Mouse (Mus musculus) layer of hippocampus, adult 6 months (tissue): ENCODE data around the gene Olfr986. TPM values are rescaled to one million over a fixed set of nuclear protein-coding genes. Genes with fewer than 3 reads are reported as not detected.

Source experiments
- long read RNA-seq, 2 experiments: library from polyadenylated mRNA; unstranded; transcript quantifications; one replicate each; pipeline ENCODE4 v2.0.0; 2019 to 2020
- polyA plus RNA-seq: library from polyadenylated mRNA; unstranded; fragments of <200 nt; fragmentation: Nextera tagmentation; gene quantifications from 2 replicates; pipeline ENCODE4 v1.2.3, GENCODE M21; 2021

Gene Olfr986
- polyA plus RNA-seq, result not detected in 2 replicates
- long read RNA-seq, experiment 1, result 0 reads
- long read RNA-seq, experiment 2, result 0 reads

DNA sequence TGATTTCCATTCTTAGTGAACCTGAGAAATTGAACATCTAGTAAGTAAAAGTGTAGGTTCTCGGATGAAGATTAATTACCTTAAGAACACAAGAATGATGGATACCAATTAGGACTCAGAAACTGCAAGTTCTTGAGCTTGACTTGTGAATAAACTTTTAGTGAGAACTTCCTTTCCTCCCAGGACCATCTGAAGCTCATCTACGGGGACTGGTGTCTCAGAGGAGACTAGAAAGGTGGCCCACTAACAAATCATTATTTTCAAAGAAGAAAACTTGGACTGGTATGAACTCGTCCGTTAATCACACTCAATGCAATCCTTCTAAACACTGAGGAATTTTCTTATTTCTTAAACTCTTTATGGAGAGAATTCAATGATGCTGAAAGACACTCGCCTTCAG lies at the start of gene Olfr986:
TSS of gene Olfr986 (plus strand) at position 301 of the 400 bp plus-strand sequence.

DNA sequence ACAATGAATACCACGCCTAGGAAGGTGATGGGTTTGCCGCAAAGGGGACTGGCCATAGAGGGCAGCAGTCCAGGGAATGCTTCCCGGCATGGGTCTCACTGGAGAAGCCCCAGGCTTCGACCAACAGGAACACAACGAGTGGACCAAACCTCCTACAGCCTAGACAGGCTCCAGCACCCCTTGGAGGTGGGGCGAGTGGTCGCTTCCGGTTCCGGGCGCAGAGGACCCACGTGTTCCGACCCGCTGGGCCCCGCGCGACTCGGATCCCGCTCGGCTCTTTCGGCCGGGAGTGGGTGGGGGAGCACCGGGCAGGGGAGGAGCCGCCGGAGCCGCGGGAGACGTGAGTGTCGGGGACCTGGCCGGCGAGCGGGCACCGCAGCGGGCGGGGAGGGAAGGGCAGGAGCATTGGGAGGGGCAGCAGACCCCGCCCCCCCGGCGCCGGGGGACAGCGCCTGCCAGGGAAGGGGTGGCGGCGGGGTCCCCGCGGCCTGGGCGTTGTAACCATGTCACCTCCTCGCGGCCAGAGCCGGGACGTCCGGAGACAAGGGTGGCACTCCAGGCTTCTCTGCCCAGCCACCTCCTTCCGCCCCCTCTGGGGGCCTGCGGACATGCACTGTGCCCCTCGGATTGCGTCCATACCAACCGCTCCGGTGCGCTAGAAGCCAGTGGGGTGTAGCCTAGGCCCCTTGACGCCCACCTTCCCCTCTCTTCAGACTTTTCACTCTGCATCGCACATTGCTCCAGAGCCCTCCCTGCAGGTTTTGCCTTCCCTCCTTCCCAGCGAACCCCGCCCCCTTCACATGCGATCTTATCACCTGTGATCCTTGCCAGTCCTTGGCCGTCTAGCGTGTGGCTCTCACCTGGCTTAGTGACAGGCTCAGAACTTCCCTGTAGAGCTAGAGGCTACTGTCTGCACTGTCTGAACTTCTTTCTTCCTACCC lies 11.6 kb downstream of the Olfr986 start, which contains the start of gene Zfp202:
TSS of gene Zfp202 (plus strand) at position 219 of the 941 bp plus-strand sequence.

Other genes with a start within 250 kb of the Olfr986 start
- gene Olfr974, start 243.4 kb upstream of the Olfr986 start, polyA plus RNA-seq, result not detected in 2 replicates
- gene Olfr975, start 228.9 kb upstream of the Olfr986 start, polyA plus RNA-seq, result not detected in 2 replicates
- gene Olfr976, start 219.8 kb upstream of the Olfr986 start, polyA plus RNA-seq, result not detected in 2 replicates
- not detected in 2 replicates for gene Olfr978, start 188.8 kb upstream of the Olfr986 start, polyA plus RNA-seq
- not detected in 2 replicates for gene Olfr979, start 177.5 kb upstream of the Olfr986 start, polyA plus RNA-seq
- not detected in 2 replicates for gene Olfr980, start 171.3 kb upstream of the Olfr986 start, polyA plus RNA-seq
- gene Olfr981, start 159.5 kb upstream of the Olfr986 start, polyA plus RNA-seq, result not detected in 2 replicates
- not detected in 2 replicates for gene Olfr982, start 107.1 kb upstream of the Olfr986 start, polyA plus RNA-seq
- gene Olfr983, start 87.3 kb upstream of the Olfr986 start, polyA plus RNA-seq, result not detected in 2 replicates
- not detected in 2 replicates for gene Olfr984, start 66.7 kb upstream of the Olfr986 start, polyA plus RNA-seq
- not detected in 2 replicates for gene Olfr985, start 50.7 kb upstream of the Olfr986 start, polyA plus RNA-seq
- not detected in 2 replicates for gene Tmem225, start 32.8 kb upstream of the Olfr986 start, polyA plus RNA-seq
- 1.4 and 1.8 TPM in 2 replicates for gene Zfp202, start 11.4 kb downstream of the Olfr986 start, polyA plus RNA-seq
- 63.6 and 73.1 TPM in 2 replicates for gene Scn3b, start 88.3 kb downstream of the Olfr986 start, polyA plus RNA-seq